Mouse (Mus musculus) monocyte, adult 2 months (primary cell): ENCODE data around the gene Pkd2.
"Not testable (repeated sequence)": the region's sequence is repeated elsewhere in the genome, so short reads cannot be mapped to it uniquely, and the experiment has no call there.

ENCODE experiments used
- DNase-seq, 2 experiments: peaks; one replicate each; pipeline ENCODE4 v3.0.0; 2022; ENCODE audit warnings: low spot score in 2 of 2, low read depth in 1 of 2

Gene Pkd2

DNA sequence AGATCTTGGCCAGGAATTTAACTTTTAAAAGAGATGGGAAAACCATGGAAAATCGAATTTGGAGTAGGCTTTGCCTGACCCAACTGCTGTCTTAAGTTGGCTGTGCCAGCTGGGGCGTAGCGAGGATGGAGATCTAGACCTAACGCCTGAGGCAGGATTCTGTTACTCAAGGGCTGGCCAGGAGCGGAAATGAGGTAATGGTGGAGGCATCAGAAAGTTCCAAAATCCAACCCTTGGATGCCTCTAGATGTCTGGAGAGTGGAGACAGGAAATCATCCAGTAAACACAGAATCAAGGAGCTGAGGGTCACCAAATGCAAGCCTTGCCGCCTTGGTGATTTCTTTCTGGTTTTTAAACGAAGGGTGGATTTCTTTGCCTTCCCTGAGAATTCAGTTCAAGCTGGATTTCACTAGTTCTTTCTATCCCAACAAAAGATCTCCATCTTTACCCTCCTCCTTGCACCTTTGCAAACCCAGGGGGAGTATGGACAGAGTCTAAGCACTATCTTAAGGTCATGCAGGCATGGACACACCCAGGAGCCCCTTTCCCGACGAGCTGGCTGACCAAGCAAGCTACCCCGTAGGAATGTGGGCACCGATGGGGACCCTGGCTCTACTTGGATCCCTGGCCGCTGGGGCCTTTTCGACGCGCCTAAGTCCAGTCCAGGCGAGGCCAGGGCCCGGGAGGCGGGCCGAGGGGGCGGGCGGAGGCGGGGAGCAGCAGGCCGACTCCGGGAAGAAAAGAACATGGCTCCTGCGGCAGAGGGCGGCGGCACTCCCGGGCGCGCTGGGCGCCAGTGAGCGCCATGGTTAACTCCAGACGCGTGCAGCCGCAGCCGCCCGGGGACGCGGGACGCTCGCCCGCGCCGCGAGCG, at the start of gene Pkd2:
TSS of gene Pkd2 (plus strand) at position 619 of the 874 bp plus-strand sequence.
- no peak for DNase-seq

DNA sequence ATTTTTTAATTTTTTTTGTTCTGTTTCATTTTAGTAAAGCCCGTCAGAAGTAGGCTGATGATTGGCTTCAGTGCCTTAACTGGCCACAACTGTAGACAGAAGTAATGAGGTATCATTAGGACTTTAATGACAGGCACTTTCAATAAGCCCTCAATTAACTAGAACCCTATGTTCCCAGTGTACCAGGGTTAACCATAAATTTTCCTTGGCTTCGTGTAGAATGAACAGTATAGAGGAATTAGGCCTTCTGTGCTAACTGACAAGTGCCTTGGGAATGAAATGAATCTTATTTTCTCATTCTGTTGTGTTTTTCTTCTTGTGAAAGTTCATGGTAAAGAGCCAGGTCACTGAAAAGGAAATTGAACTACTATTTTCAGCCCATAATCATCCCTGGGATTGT, 43.3 kb upstream of the Pkd2 start:
- no peak for DNase-seq

DNA sequence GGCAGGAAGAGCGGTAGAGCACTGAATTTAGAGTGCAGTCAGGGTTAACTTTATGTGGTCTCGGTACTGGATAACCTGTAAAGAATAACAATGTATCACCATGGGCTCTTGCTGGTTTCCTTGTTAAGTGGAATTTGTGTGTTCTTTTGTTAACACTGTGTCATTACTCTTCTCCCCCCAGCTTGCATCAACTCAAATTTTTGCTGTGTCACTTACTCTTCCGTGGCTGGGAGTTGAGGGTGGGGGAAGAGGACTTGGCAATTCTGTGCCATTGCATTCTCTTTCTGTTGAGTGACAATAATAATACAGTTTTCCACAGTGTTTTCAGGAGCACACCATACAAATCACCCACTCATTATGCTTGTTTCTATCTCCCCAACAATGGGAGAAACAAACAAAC, 42.2 kb upstream of the Pkd2 start:
- no peak for DNase-seq

DNA sequence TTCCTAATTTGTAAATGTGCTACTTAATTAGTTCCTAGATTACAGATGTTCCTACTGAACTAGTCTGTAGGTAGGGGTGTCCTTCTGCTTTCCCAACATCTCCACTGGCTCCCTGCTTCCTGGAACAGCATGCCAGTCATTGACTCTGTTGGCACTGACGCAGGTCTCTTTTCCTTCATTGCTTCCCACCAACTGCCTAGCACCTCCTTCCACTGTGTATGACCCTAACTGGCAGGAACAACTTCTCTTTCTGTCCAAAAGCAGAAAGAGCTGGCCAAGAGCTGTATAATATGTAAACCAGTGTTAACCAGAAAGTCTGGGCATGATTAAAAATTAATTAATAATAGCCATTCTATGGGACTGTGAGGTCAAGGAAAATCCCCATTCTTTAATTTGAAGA, 41.5 kb upstream of the Pkd2 start:
- no peak for DNase-seq

DNA sequence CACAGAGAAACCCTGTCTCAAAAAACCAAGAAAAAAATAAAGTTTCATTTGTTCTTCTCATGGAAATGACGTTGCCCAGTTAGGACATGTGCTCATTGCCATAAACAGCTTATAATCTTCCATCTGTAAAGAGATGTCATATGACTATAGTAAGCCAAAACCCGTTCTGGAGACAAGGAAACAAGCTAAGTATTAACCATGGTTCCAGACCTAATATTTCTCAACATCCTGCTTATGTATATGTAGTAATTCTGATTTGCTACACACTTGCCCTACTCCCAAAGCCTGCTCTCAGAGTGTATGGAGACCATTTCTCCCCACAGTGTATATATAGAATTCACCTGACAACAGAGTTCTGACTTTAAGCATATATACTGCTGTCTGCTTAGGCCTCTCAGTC, 37.2 kb upstream of the Pkd2 start:
- DNase-seq: no peak

DNA sequence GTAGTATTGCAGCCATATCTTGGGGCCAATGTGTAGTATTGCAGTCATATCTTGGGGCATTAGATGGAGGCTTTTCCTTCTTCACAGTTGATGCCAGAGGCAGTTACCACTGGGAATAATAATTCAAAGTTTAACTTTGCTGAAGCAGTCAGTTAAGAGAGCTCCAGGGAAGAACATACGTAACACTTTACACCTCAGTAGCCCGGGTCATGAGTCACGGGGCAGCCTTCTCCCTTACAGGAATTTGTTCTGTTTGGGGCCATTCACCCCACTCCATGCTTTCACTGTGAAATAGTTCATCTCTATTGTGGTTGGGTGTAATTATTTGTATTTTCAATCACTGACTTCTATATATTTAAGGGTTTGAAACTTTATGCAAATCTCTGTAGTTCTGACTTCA, 35.4 kb upstream of the Pkd2 start:
- no peak for DNase-seq

DNA sequence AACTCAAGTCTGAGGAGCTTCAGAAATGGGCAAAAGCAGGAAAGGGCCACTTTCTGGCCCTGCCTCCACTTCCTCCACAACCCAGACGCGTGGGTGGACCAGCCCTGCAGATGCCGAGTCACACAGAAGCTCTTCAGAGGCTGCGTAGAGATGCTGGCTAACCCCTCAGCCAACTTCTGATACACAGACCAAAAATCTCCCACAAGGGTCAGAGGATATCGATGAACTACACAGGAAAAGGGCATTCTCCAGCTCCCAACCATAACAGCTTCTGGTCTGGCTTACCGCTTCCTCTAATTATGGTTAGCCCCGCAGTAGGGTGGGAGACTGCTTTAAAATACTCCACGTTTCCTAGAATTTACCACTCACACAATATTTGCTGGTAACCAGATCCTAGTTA, 33.3 kb upstream of the Pkd2 start:
- no peak for DNase-seq

DNA sequence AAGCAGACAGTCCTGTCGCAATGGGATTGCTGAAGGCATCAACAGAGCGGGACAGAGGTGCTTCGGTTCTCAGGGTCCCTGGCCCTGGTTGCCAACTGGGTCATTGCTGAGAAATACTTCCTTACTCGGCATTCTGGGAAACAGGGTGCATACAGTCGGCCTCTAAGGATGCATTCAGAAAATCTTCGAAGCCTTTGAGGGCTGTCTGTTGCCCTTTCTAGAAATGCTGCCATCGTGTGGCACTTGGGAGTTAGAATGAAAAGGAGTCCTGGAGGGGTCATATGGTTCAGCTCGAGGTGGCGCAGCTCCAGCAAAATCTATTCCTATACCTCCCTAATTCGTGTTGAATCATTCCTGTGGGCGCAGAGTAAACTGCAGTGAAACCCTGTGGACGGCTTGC, 26.4 kb upstream of the Pkd2 start:
- DNase-seq: no peak

DNA sequence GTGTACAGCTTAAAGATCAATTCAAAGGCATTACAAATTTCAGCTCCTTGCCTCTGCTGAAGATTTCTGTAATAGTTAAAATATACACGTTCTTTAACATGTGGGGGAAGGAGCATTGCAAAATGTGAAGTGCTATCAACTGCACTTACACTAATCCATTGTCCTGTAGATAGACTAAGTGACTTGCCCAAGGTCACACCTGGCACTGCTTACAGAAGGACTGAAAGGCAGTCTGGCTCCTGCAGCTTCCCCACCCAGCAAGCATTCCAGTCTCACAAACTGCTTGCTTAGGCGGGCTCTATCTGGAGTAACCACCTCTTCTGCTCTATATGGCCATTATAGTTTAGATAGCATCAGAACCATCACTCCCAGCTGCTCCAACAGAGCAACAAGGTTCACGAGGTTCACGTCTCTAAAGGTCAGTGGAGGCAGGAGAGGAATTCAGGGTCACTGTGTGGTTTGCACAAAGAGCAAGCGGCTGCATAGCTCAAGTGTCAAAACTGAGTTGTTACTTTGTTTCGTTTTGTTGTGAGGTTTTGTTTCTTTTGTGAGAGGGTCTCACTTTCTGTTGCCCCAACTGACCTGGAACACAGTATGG, 25.2 kb upstream of the Pkd2 start:
- DNase-seq: no peak

DNA sequence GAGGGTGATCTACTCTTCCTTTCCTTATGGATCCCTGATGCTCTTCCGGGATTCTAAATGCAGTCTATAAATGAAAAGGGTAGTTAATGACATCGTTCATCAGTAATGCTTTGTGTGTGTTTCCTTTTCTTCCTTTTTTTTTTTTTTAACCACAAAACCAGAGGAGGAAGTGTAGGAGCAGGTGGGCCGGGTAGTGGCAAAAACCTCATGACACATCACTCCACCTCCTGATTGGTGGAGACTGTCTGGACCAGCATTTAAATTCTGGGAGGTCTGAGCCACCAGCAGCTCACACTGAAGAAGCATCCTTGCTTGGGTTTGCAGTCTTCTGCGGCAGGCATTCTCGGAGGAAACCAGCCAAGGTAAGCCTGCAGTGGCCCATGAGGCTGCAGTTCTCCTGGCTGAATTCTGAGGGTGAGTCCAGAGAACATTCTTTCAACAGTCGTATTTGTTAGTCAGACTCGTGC, 24.4 kb upstream of the Pkd2 start, which contains the start of gene Spp1:
TSS of gene Spp1 (plus strand) at position 284 of the 467 bp plus-strand sequence.
- no peak for DNase-seq

DNA sequence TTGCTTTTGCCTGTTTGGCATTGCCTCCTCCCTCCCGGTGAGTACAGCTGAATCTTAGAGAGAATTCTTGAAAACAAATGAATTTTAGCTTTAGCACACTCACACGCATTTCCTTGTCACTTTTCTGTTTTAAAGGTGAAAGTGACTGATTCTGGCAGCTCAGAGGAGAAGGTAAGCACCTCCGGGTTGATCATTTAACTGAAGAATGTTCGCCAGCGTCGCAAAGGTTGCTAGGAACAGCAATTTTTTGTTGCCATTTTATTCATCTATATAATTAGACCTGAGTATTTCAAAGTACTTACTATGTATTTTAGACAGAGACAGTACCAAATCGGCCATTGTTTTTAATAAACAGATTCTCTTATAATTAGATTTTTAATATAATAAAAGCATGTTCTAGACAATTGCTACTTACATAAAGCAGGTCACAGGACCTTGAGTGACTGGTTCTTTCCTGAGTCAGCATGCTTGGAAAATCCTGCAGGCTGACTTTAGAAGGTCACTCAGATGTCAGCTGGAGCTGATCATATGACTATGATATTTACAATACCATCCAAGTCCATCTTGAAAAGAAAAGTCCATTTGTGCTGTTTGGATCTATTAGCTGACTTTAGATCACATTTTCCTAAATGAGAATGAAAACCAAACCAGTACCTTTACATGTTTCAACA, 22.7 kb upstream of the Pkd2 start:
- DNase-seq: no peak

DNA sequence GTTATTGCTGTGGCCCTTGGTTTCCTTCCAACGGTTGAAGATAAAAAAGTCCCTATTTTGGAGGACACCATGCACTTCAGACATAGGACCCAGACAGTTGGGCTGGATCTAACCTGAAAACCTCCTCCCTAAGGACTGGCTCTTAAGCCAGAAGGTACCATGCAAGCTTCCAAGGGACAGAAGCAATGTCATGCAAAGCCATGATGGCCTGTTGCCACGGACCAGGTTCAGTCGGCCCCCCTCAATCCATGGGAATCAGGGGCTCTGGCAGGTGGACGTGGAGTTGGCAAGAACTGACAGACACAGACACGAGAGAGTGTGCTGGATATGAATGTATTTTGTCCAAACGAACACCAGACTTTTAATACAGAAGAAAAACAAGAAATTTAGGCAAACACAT, 16.9 kb upstream of the Pkd2 start:
- DNase-seq: no peak

DNA sequence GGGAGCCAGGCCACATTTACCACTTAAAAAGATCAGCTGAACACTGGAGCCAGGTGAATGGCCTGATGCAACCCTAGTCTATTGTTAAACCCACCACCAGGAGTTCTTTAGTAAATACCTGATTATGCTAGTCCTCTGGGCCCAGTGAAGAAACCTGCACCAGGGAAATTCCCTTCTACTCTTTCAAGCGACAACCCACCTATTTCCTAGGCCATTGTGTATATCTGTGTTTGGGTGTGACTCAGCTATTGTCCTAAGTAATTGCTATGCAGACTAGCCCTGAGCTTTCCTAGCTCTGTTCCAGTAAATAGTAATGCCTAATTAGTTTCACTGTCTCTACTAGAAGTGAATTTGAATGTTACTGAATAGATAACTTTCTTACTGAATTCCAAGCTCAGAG, 16.4 kb upstream of the Pkd2 start:
- DNase-seq: no peak

DNA sequence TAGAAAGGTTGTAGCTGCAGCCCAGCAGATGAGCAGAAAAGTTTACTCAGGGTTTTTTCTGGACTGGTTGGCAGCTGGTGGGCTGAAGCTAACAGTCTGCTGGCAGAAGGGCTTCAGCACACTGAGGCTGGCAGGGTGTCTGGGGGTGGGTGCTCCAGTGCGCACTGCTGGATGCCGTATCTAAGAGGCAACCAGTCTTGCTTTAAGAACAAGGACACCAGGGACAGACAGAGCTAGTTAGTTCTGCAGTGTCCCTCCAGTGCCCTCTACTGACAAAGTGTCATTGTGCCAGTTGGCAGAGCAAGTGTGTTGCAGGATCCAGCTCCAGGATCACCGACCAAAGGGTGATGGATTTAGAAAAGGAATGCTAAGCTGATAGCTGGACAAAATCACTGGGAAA, 13.1 kb upstream of the Pkd2 start:
- no peak for DNase-seq

DNA sequence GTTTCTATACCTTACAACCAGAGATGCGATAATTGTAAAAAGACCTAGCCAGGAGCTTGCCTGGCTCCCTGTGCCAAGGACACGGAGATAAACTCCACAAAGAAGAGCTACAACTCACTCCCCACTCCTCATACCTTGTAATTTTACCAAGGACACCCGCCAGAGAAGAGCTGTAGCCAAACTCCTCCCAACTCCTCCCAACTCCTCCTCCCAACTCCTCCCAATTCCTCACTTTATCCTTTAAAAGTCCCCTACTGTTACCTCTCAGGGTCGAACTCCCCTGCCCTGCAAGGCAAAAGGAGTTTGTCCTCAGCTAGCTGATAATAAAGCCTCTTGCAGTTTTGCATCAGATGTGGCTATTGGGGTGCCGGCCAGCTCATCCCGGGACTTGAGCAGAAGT, 10.9 kb upstream of the Pkd2 start:
- not testable (repeated sequence) for DNase-seq

DNA sequence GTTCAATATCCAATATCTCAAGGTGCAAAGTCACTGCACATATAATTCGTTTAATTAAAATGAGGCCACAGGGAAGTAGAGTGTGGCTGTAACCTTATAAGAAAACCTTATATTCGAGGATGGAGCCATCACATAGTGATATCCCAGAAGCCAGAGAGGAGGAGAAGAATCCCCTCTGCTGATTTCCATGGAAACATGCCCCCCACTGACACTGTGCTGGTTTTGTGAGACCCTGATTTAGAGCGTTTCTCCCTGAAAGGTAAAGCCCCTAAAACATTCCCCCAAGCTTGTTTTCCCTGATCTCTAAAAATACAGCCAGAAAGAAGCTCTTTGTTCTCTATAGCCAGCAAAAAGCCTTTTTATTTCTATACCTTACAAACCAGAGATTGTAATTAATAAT, 9.8 kb upstream of the Pkd2 start:
- no peak for DNase-seq

DNA sequence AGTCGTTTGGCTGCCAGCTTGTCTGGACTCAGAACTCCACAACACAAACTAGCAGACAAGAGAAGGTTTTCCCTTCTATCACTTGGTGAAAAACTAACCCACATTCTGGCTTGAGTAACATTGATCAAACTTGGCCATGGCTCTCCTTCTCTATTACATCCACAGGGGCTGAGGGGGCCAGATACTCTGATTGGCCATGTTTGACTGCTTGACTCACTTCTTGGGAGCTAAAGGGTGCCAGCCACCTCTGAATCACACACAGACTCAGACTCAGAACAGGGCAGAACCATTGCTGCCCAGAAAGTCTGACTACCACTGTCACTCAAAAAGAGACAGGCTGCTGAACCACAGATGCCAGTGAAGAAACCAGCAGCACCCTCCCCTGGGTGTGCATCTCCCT, 6.2 kb upstream of the Pkd2 start:
- DNase-seq: no peak

DNA sequence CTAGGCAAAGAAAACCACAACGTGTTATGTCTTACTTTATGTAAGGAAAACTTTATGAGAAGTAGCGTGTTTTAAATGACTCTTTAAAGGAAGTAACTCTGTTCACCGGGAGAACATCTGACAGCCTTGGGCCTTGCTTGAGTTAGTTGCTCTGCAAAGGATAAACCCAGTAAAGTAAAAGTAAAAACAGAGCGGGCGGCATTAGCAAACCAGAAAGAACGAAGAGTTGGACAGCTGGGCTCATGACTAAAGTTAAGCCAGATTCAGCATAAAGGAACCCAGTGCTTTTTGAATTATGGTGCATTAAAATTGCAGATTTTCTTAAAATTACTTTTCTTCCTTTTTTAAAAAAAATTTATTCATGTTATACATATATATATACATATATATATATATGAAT, 4.7 kb upstream of the Pkd2 start:
- DNase-seq: no peak

DNA sequence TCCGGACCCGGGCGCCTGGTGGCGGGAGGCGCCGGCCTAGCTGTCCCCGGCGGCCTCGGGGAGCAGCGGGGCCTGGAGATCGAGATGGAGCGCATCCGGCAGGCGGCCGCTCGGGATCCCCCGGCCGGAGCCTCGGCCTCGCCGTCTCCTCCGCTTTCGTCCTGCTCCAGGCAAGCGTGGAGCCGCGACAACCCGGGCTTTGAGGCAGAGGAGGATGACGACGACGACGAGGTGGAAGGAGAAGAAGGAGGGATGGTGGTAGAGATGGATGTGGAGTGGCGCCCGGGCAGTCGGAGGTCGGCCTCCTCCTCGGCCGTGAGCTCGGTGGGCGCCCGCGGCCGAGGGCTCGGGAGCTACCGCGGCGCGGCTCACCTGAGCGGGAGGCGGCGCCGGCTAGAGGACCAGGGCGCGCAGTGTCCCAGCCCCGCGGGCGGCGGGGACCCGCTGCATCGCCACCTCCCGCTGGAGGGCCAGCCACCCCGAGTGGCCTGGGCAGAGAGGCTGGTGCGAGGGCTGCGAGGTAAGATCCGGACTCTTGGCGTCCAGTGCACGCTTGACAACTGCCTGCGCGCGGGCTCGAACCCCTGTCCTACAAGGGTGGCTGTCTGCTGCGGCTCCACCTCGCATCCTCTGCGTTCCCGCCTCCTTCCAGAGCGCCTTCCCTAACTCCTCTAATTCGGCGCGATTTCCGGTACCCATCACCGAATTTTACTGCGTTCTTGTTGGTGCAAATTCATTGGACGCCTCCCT, 631 bp downstream of the Pkd2 start:
- DNase-seq: no peak

DNA sequence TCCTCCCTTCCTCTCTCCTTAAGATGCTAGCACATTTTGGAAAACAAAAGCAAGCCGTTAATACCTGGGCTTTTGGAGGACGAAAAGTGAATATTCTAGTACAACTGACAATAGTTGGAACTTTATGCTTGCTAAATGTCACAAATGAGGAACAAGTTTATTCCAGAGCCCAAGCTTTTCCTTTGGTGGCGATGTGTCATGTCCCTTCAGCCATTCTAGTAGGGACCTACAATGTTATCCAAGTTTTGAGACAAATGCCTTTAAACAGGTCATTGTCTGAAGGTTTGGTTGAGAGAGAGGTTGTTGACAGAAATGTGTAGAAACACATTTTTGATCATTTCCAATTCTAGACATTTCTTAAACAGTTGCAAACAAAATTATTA, 1.2 kb downstream of the Pkd2 start:
- no peak for DNase-seq

DNA sequence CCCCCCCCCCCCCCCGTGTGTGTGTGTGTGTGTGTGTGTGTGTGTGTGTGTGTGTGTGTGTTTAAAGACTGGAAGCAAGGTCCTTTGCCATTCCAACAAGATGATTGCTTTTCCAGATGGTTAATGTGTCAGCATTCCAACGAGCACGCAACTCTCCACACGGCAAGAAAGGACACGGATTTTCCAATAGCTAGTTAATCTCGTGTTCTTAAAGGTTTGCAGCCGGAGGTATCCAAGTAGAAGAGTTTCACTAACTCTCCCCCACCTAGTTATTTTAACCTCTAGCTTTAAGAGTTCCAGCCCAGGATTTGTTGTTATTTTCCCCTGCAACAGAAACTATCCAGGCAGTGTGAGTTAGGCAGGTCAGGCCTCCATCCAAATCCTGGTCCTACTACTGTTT, 1.6 kb downstream of the Pkd2 start:
- DNase-seq: no peak

DNA sequence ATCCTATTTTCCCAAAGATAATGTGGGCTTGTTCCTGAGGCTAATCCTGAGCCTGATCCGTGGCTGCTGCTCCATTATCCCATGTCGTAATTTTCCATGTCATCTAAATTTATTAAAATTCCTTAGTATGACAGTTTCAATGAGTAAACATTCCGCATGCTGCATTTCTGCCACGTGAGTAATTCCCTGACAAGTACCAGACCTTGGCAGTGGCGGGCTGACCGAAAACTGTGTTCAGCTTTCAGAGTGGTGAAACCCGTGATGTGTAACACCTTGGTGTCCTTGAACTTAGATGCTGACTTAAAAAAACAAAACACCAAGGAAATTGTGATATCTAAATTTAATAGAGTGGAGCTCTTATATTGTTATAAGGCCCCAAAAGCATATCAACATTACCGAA, 6.0 kb downstream of the Pkd2 start:
- no peak for DNase-seq
